Mouse (Mus musculus) c-Kit-negative CD71-positive TER-119-positive erythroid progenitor cells, embryonic 14.5 days (primary cell): Measurements from ENCODE around the gene Psma3.
"Not testable (repeated sequence)": the region's sequence is repeated elsewhere in the genome, so short reads cannot be mapped to it uniquely, and the experiment has no call there.

Source experiments
- DNase-seq: peaks from one replicate; pipeline ENCODE4 v3.0.0-alpha.2; 2013; ENCODE audit warnings: low read depth, low spot score

Gene Psma3

DNA sequence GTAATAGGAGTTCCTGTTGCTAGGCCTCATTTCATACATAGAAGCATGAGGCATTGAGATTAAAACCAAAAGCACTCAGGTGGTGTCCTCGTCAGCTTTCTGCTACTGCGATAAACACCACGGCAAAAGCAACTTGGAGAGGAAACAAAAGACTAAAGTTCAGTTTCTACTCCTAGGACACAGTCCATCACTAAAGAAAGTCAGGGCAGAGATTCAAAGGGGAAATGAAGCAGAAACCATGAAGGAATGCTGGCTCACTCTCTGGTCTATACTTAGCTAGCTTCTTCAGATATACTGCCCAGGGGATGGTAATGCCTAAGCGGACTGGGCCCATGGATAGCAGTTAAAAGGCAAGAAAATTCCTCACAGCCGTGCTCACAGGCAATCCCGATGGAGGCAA lies 27.0 kb downstream of the Psma3 start:
- no peak for DNase-seq

DNA sequence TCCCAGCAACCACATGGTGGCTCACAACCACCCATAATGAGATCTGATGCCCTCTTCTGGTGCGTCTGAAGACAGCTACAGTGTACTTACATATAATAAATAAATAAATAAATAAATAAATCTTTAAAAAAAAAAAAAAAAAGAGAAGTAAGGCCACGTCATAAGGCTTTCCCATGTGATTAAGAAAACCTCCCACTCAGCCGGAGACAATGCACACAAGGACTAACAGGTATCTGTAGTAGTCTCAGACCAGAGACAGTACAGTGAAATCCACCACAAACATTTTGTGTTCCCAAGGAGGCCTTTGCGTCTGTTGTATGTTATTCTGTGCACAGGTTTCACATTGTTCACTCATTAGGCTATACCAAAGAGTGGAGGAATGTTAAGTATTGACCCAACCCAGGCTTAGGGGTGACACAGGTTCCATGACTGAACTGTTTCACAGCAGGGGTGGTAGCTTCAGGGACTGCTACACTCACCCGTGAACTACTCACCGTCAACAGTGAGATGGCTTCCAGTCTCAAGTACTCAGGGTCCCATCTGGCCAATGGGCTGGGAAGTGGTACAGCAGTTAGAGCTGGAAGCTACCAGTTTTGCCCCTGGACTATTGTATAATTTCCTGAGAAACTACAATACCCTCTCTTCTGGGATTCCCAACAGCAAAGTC lies 29.5 kb downstream of the Psma3 start:
- no peak for DNase-seq

- DNase-seq = no peak
Observed at GRCm38 (mm10) chr12:71006141-71006540, 31.7 kb downstream of the Psma3 start.

GRCm38 (mm10) chr12:71006901-71007300 lies 32.5 kb downstream of the Psma3 start:
- DNase-seq = no peak

GRCm38 (mm10) chr12:71009769-71010168 lies 35.3 kb downstream of the Psma3 start:
- DNase-seq = no peak

- no peak for DNase-seq
Observed at GRCm38 (mm10) chr12:71014845-71015362, 40.5 kb downstream of the Psma3 start.

DNA sequence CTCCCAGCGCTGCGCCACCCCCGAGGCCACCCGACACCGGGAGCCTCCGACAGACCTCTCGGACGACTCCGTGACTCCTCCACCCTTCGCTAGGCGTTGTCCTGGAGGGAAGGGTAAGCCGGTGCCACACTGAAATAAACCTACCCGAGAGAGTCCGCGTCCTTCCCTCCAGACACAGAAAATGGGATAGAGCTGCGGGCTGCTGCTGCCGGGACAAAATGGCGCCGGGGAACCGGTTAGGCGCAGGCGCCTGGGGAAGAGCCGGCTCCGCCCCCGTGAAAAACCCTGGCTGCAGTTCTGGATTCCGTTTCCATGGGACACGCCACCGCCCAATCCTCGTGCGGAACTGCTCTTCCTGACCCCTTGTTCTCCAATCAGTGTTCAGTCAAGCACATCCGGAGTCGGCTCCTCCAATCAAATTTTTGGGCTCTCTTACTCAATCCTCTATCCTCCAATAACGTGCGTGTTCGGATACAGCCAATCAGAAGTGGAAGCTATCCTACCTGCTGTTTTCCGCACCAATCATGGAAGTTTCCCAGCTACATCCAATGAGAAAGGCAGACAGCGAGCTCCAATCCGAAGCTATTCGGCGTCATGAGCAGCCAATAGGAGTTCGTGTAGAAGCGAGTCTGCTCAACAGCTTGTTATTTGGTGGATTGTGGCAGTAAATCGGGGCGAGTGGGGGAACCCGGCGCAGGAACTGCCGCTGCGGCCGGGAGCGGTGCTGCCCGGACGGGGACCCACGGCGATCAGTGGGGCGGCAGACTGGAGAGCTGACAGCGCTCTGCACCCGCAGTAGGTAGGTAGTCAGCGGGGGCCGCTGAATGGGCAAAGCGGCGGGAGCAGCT lies 41.2 kb downstream of the Psma3 start, which contains the start of gene Arid4a:
Arid4a (plus strand) TSS at position 628 of the 848 bp plus-strand sequence.
- peak; percentile 100 for DNase-seq

DNA sequence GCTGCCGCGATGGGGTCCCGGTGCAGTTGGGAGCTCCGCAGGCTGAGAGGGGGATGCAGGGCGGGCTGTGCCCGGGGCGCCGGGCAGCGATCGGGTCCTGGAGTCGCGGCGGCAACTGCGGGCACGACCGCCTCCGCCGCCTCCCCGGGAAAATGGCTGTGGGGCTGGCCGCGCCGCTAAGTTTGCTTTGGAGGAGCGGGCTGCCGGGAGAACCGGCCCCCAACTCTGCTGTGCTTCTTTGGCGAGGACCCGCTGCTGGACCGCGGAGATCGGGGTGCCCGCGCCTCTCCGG lies 41.7 kb downstream of the Psma3 start:
- no peak for DNase-seq

GRCm38 (mm10) chr12:71016503-71017241 lies 42.3 kb downstream of the Psma3 start:
- DNase-seq = no peak

DNA sequence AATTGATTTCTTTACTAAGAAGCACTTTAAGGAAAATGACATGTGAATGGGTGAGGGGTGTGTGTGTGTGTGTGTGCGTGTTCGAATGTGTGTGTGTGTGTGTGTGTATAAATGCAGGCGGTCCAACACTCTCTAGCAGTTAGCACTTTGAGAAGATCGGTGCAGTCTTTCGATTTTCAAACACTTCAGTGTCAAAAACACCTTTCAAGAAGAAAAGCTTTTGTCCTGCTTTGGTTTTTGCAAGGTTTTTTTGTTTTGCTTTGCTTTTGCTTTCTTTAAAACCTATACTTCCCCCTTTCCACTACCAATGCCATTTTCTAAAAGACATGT lies 42.8 kb downstream of the Psma3 start:
- no peak for DNase-seq

DNA sequence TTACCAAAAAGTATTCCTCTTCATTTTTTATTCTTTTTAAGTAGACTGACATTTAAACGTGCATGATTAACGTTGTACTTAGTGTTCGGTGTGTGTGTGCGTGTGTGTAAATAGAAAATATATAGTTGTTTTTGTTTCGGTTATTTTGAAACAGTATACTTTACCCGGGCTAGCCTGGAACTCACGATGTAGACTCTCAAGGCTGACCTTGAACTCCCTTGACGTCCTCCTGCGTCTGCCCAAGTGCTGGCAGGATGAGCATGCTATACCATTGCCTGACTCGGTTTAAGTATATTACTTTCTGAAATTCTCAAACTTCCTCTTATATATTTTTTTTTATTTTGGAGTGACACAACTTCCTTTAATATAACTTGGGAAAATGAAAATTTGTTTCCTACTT lies 43.4 kb downstream of the Psma3 start:
- no peak for DNase-seq

GRCm38 (mm10) chr12:71019211-71019610 lies 44.8 kb downstream of the Psma3 start:
- no peak for DNase-seq

DNA sequence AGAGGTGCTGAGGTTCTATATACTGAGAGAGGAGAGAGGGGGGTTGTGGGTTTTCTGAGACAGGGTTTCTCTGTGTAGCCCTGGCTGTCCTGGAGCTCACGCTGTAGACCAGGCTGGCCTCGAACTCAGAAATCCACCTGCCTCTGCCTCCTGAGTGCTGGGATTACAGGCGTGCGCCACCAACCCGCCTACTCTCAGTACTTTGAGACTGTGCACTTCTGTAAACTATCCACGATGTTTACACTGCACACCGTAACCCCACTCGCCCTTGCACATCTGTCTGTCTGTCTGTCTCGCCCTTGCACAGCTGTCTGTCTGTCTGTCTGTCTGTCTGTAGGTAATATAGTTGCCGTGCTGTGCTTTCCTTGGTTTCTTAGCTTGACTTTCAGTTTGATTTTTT lies 50.0 kb downstream of the Psma3 start:
- no peak for DNase-seq

DNA sequence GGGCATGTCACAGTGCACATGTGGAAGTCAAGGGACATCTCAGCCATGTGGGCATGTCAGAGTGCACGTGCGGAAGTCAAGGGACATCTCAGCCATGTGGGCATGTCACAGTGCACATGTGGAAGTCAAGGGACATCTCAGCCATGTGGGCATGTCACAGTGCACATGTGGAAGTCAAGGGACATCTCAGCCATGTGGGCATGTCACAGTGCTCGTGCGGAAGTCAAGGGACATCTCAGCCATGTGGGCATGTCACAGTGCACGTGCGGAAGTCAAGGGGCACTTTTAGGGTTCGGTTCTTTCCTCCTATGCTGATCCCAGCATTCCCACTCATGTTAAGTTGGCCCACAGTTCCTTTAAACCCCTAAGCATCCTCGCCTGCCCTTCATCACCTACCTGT lies 53.8 kb downstream of the Psma3 start:
- not testable (repeated sequence) for DNase-seq

GRCm38 (mm10) chr12:71030260-71030659 lies 55.8 kb downstream of the Psma3 start:
- DNase-seq = no peak

DNA sequence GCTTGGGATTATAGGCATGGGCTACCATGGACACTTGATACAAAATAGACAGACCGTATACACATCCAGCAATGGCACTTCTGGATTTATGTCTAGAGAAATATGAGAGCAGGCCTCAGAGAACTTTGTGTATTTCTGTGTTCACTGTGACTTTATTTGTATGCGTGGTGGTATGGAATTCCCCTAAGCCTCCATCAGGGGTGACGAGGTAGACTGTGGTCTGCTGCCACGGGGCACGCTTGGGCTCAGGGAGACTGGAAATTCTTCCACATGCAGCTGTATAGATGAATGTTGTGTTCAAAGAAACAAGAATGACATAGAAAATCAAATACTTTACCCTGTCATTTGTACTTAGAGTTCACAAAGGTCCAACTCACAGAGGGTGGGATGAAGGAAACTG lies 56.3 kb downstream of the Psma3 start:
- DNase-seq = no peak

DNA sequence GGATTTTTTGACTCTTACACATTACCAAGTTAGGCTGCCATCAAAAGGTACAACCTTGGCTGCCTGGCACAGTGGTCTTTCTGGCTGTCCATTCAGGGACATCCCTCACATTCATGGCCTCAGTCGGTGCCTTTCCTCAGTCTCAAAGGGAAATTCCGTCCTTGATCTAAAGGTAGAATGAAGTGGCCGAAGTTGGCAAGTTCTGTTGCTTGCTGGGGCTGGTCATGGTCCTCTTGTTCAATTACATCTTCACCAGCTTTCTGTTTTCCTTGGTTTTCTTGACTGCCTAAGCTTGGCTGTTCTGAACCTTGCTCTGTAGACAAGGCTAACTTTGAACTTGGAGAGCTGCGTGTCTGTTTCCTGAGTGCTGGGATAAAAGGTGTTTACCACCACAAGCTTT lies 61.4 kb downstream of the Psma3 start:
- DNase-seq = no peak

- peak; percentile 59 for DNase-seq
Observed at GRCm38 (mm10) chr12:71036729-71037404, 62.4 kb downstream of the Psma3 start.

DNA sequence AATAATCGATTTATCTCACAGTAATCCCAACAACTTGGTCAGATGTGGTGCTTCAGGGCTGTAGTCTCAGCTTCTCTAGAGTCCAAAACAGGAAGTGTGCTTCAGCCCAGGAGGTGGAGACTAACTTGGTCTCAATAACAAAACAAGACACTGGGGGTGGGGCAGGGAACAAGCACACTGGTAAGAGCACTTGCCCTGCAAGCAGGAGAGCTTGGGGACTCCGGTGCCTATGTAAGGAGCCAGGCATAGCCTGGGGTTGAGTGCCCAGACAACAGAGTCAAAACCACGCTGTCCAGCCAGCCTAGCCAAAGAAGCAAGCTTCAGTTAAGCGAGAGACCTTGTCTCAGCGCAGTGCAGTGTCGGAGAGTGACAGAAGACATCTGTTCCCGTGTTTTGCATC lies 66.0 kb downstream of the Psma3 start:
- no peak for DNase-seq

DNA sequence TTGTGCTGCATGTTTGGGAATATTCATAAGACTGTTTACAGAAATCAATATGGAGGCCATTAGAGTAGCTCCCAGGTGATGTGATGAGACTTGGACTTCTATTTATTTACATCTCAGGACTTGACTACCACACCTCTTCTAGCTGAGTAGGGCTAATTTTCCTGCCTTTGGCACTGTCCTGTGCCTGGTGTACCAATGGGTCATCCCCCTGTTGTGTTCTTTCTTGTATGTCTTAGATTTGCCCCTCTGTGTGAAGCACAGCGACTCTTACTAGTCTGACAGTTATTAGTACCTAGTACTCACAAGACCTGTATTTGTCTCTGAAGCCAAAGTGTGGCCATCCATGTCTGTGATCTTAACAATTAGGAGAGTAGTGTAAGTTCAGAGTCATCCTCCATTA lies 68.0 kb downstream of the Psma3 start:
- DNase-seq = no peak

GRCm38 (mm10) chr12:71043571-71043970 lies 69.2 kb downstream of the Psma3 start:
- DNase-seq = no peak

GRCm38 (mm10) chr12:71044488-71044887 lies 70.1 kb downstream of the Psma3 start:
- DNase-seq = no peak
